Mouse (Mus musculus) hindbrain, embryonic 11.5 days (tissue): ENCODE data around the gene Bpifb9a. TPM values are rescaled to one million over a fixed set of nuclear protein-coding genes. Genes with fewer than 3 reads are reported as not detected.
"Not testable (repeated sequence)": the region's sequence is repeated elsewhere in the genome, so short reads cannot be mapped to it uniquely, and the experiment has no call there.

ENCODE experiments used
- ATAC-seq: fragments of 200-750 bp; cut with Nextera tagmentation; 2 replicates; pipeline ENCODE4 v1.8.0; 2017; ENCODE audit warnings: mild to moderate bottlenecking, moderate TSS enrichment, moderate library complexity; ENCODE audit not compliant: low FRiP score
- DNase-seq: peaks from one replicate; pipeline ENCODE4 v3.0.0-alpha.2; 2015; ENCODE audit warnings: low spot score
- H3K27ac ChIP-seq: fragments of 300-500 bp; sonication (generic); 2 replicates; pipeline ENCODE4 v1.5.1; 2014; ENCODE audit warnings: mild to moderate bottlenecking, low read depth, low read length
- H3K27me3 ChIP-seq: fragments of 300-500 bp; sonication (generic); 2 replicates; pipeline ENCODE4 v1.6.1; 2014; ENCODE audit warnings: mild to moderate bottlenecking, low read length, moderate library complexity, mixed read lengths; ENCODE audit not compliant: control insufficient read depth, insufficient read depth
- H3K36me3 ChIP-seq: fragments of 300-500 bp; sonication (generic); 2 replicates; pipeline ENCODE4 v1.6.1; 2014; ENCODE audit warnings: mild to moderate bottlenecking, low read length, moderate library complexity, mixed read lengths; ENCODE audit not compliant: control insufficient read depth, insufficient read depth
- H3K4me1 ChIP-seq: fragments of 300-500 bp; sonication (generic); replicated peaks from 2 replicates; pipeline ENCODE4 v1.6.1; 2014; ENCODE audit warnings: low read length, mixed read lengths; ENCODE audit not compliant: control insufficient read depth, insufficient read depth
- H3K4me2 ChIP-seq: fragments of 300-500 bp; sonication (generic); replicated peaks from 2 replicates; pipeline ENCODE4 v1.6.1; 2014; ENCODE audit warnings: mild to moderate bottlenecking, low read depth, low read length
- H3K4me3 ChIP-seq: fragments of 300-500 bp; sonication (generic); 2 replicates; pipeline ENCODE4 v1.5.1; 2014; ENCODE audit warnings: low read depth, low read length
- H3K9ac ChIP-seq: fragments of 300-500 bp; sonication (generic); 2 replicates; pipeline ENCODE4 v1.6.1; 2014; ENCODE audit warnings: low read depth, low read length
- H3K9me3 ChIP-seq: fragments of 300-500 bp; sonication (generic); 2 replicates; pipeline ENCODE4 v1.6.1; 2016; ENCODE audit warnings: low read length; ENCODE audit not compliant: control insufficient read depth
- WGBS: fragments of 180-500 bp; shearing (Covaris S2); extraction: QIAGEN DNeasy Blood & Tissue Kit; methylation state at CpG from one replicate; pipeline ENCODE4 v1.1.7; 2014; 5-methylcytosine and 5-hydroxymethylcytosine counted together
- polyA plus RNA-seq: library from polyadenylated mRNA; unstranded; fragments of >200 nt; fragmentation: Nextera tagmentation; extraction: Ambion mirVana; gene quantifications from 2 replicates; pipeline ENCODE4 v1.2.1, GENCODE M21; 2014

Bpifb9a gene
- polyA plus RNA-seq: not detected in 2 replicates

- H3K36me3 ChIP-seq, H3K27ac ChIP-seq, H3K9me3 ChIP-seq, H3K4me1 ChIP-seq, H3K9ac ChIP-seq, H3K4me2 ChIP-seq, H3K27me3 ChIP-seq, ATAC-seq, DNase-seq, H3K4me3 ChIP-seq: not testable (repeated sequence)
- 86% methylated on average over 5 of the region's 5 CpGs for WGBS
Measured at GRCm38 (mm10) chr2:154257554-154257953, at the start of gene Bpifb9a. Bpifb9a (plus strand) TSS chr2:154257854.

- Histone ChIP-seq H3K27ac (no peak overlapping the region), H3K4me1 (no peaks in the 10 kb centered on the region), H3K9ac (no peak overlapping the region), H3K27me3 (no peaks in the 10 kb centered on the region), H3K4me2 (no peak overlapping the region), H3K9me3 (no peaks in the 10 kb centered on the region), H3K36me3 (no peaks in the 10 kb centered on the region), H3K4me3 (no peak overlapping the region)
- peak; percentile 54 for DNase-seq
- no peak for ATAC-seq
- WGBS: 22% methylated on average over 3 of the region's 3 CpGs
Measured at GRCm38 (mm10) chr2:154209112-154209511, 48.5 kb upstream of the Bpifb9a start.

GRCm38 (mm10) chr2:154211121-154211520 is 46.5 kb upstream of the Bpifb9a start:
- no peaks in the 10 kb centered on the region for H3K27me3 ChIP-seq

GRCm38 (mm10) chr2:154211881-154212280 is 45.8 kb upstream of the Bpifb9a start:
- no peak overlapping the region for H3K4me3 ChIP-seq
- H3K4me2 ChIP-seq: no peak overlapping the region
- no peaks in the 10 kb centered on the region for H3K27me3 ChIP-seq
- no peaks in the 10 kb centered on the region for H3K9me3 ChIP-seq
- no peak overlapping the region for H3K9ac ChIP-seq
- ATAC-seq (no peak), DNase-seq (no peak)
- WGBS: 92% methylated on average over 4 of the region's 4 CpGs
- H3K27ac ChIP-seq: no peak overlapping the region
- no peaks in the 10 kb centered on the region for H3K4me1 ChIP-seq
- H3K36me3 ChIP-seq: no peaks in the 10 kb centered on the region

More at GRCm38 (mm10) chr2:154211121-154211520, 46.5 kb upstream of the Bpifb9a start:
- Histone ChIP-seq H3K4me2 (no peak overlapping the region), H3K9me3 (no peaks in the 10 kb centered on the region), H3K36me3 (no peaks in the 10 kb centered on the region), H3K9ac (no peak overlapping the region), H3K27ac (no peak overlapping the region), H3K4me3 (no peak overlapping the region), H3K4me1 (no peaks in the 10 kb centered on the region)
- ATAC-seq: no peak
- DNase-seq: no peak
- WGBS: 59% methylated on average over 1 of the region's 1 CpGs

GRCm38 (mm10) chr2:154215191-154215590 is 42.5 kb upstream of the Bpifb9a start:
- Histone ChIP-seq H3K4me3 (no peak overlapping the region), H3K27me3 (no peaks in the 10 kb centered on the region), H3K9ac (no peak overlapping the region), H3K4me2 (no peak overlapping the region), H3K9me3 (no peaks in the 10 kb centered on the region), H3K36me3 (no peaks in the 10 kb centered on the region), H3K4me1 (no peaks in the 10 kb centered on the region), H3K27ac (no peak overlapping the region)
- ATAC-seq: no peak
- WGBS: 16% methylated on average over 5 of the region's 5 CpGs
- DNase-seq: peak; percentile 85

- no peaks in the 10 kb centered on the region for H3K36me3 ChIP-seq
- H3K4me3 ChIP-seq: no peak overlapping the region
- no peaks in the 10 kb centered on the region for H3K27me3 ChIP-seq
- no peak for ATAC-seq
- H3K9ac ChIP-seq: no peak overlapping the region
- WGBS: 88% methylated on average over 5 of the region's 5 CpGs
- no peaks in the 10 kb centered on the region for H3K9me3 ChIP-seq
- H3K27ac ChIP-seq: no peak overlapping the region
- H3K4me2 ChIP-seq: no peak overlapping the region
- no peak for DNase-seq
- peaks cover 6% of the 10 kb centered on the region for H3K4me1 ChIP-seq
Measured at GRCm38 (mm10) chr2:154219950-154220349, 37.7 kb upstream of the Bpifb9a start.

GRCm38 (mm10) chr2:154223265-154223916 is 34.3 kb upstream of the Bpifb9a start, which contains the start of gene Bpifb5:
Bpifb5 (plus strand) TSS chr2:154223742.
- H3K4me1 ChIP-seq: peaks cover 6% of the 10 kb centered on the region
- 4% methylated on average over 14 of the region's 14 CpGs for WGBS
- H3K36me3 ChIP-seq: no peaks in the 10 kb centered on the region
- DNase-seq (peak; percentile 67), ATAC-seq (peak; percentile 49; the same call in 1 of the 2 replicates)
- H3K4me2 ChIP-seq: 0 out of 2 replicates have a peak within 1 kb of the TSS, but pooled peaks have one; percentile 1
- no peak within 1 kb of the TSS for H3K27ac ChIP-seq
- H3K9me3 ChIP-seq: no peaks in the 10 kb centered on the region
- H3K4me3 ChIP-seq: no peak within 1 kb of the TSS
- no peaks in the 10 kb centered on the region for H3K27me3 ChIP-seq
- H3K9ac ChIP-seq: no peak within 1 kb of the TSS

GRCm38 (mm10) chr2:154223917-154224273 is 33.8 kb upstream of the Bpifb9a start:
- Histone ChIP-seq H3K27ac (no peak overlapping the region), H3K4me2 (0 out of 2 replicates have a peak overlapping the region, but pooled peaks have one; percentile 1), H3K4me1 (peaks cover 6% of the 10 kb centered on the region), H3K27me3 (no peaks in the 10 kb centered on the region), H3K9ac (no peak overlapping the region), H3K9me3 (no peaks in the 10 kb centered on the region), H3K4me3 (no peak overlapping the region), H3K36me3 (no peaks in the 10 kb centered on the region)
- peak; percentile 23 for DNase-seq
- 9% methylated on average over 2 of the region's 2 CpGs for WGBS
- ATAC-seq: peak; percentile 19; the same call in 1 of the 2 replicates

GRCm38 (mm10) chr2:154226991-154227390 is 30.7 kb upstream of the Bpifb9a start:
- Histone ChIP-seq H3K27ac (no peak overlapping the region), H3K9ac (no peak overlapping the region), H3K4me2 (no peak overlapping the region), H3K4me1 (peaks cover 6% of the 10 kb centered on the region), H3K27me3 (no peaks in the 10 kb centered on the region), H3K4me3 (no peak overlapping the region), H3K36me3 (no peaks in the 10 kb centered on the region), H3K9me3 (no peaks in the 10 kb centered on the region)
- DNase-seq (no peak), ATAC-seq (no peak)
- 79% methylated on average over 4 of the region's 4 CpGs for WGBS
